Mouse (Mus musculus): ENCODE data around the gene Fbxw18.
"Not testable (repeated sequence)": the region's sequence is repeated elsewhere in the genome, so short reads cannot be mapped to it uniquely, and the experiment has no call there.

The Fbxw18 gene
- long read RNA-seq, experiment 1 = 0 reads
- long read RNA-seq, experiment 2 = 0 reads

- intact Hi-C loops (cut with DNase I) = not testable (repeated sequence)
Observed at GRCm38 (mm10) chr9:109702600-109702999, at the start of gene Fbxw18. Gene Fbxw18 (minus strand): TSS chr9:109702700.

GRCm38 (mm10) chr9:109745989-109746388, 43.5 kb upstream of the Fbxw18 start, which contains the start of gene Fbxw26:
Gene Fbxw26 (minus strand): TSS chr9:109746089.
- intact Hi-C loops (cut with DNase I) = not testable (repeated sequence)

DNA sequence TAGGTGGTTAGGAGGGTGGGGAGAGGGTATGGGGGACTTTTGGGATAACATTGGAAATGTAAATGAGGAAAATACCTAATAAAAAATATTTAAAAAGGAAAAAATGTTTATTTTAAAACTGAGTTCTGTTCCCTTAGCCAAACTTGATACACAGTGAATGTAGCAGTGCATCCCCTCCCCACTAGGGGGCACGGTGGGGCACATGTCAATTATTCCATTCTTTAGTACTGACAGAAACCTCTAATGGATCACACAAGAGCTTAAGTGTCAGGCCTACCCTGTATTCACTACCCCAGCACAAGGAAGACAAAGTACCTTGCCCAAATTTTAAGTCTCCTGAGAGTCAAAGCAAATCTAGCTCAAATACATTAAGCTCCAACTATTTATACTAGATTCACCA, 17.2 kb downstream of the Fbxw18 start:
- intact Hi-C loops (cut with DNase I) = no loop called here

DNA sequence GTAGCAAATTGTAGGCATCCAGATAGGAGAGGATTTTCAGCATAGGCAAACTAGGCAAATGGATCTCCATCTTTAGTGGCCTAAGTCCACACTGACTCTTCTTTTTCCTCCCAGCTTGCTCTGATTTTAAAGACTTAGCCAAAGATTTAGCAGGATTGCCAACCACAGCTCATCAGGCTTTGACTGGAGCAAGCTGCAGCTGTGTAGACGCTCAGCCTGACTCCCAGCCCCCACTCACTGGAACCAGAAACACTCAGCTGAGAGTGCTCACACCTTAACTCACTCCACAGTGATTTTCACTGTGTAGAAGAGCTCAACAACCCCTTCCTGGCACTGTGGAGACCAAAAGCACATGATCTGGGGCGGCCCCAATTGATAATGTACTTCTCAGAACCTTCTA, 37.9 kb downstream of the Fbxw18 start, which contains the start of gene Fbxw25:
Gene Fbxw25, minus strand, starts transcription at position 101 of the 400 bp plus-strand sequence.
- intact Hi-C loops (cut with DNase I) = loop anchor here (10.0 kb wide), 1 partner anchor 160 kb away; no protein-coding TSS in a partner anchor

All from adrenal gland (tissue).